Mouse (Mus musculus) brown adipose tissue, adult 24 weeks (tissue): ENCODE results near the gene Scg5. TPM values are rescaled to one million over a fixed set of nuclear protein-coding genes. Genes with fewer than 3 reads are reported as not detected.

Experiments
- H3K27ac ChIP-seq: fragments of 200-500 bp; replicated peaks from 2 replicates; pipeline ENCODE4 v1.5.1; 2012; ENCODE audit warnings: low read depth, mild to moderate bottlenecking, low read length
- H3K4me1 ChIP-seq: fragments of 200-500 bp; 2 replicates; pipeline ENCODE4 v1.6.1; 2012; ENCODE audit warnings: low read length, mixed read lengths; ENCODE audit not compliant: control insufficient read depth, insufficient read depth, insufficient read length
- H3K4me3 ChIP-seq: fragments of 200-500 bp; 2 replicates; pipeline ENCODE4 v1.5.1; 2012; ENCODE audit warnings: low read depth, mild to moderate bottlenecking, low read length, moderate library complexity; ENCODE audit not compliant: insufficient read depth
- polyA plus RNA-seq: library from polyadenylated mRNA; stranded (reverse); fragments of >200 nt; gene quantifications from 2 replicates; pipeline ENCODE4 v1.2.4, GENCODE M21; 2012; ENCODE audit not compliant: missing spikeins, insufficient read depth, insufficient read length

Gene Scg5
- polyA plus RNA-seq, 1 experiment = not detected

GRCm38 (mm10) chr2:113728581-113728980 is 100.3 kb downstream of the Scg5 start:
- Histone ChIP-seq H3K4me3 (no peak overlapping the region), H3K27ac (no peak overlapping the region), H3K4me1 (no peaks in the 10 kb centered on the region)

Other genes with a start within 250 kb of the Scg5 start
- gene Grem1, start 70.5 kb downstream of the Scg5 start, polyA plus RNA-seq = not detected in 2 replicates
- gene Arhgap11a, start 19.5 kb upstream of the Scg5 start, polyA plus RNA-seq = 0.87 and 0.92 TPM in 2 replicates
- gene Gjd2, start 184.5 kb upstream of the Scg5 start, polyA plus RNA-seq = not detected in 2 replicates
- gene Actc1, start 224.4 kb upstream of the Scg5 start, polyA plus RNA-seq = 1.6 TPM in 1 of 2 replicates, not detected in the other